Mouse (Mus musculus) embryonic facial prominence, embryonic 14.5 days (tissue): ENCODE results near the gene 6820408C15Rik. TPM values are rescaled to one million over a fixed set of nuclear protein-coding genes. Genes with fewer than 3 reads are reported as not detected.

Experiments used
- ATAC-seq: fragments of 200-750 bp; cut with Nextera tagmentation; 2 replicates; pipeline ENCODE4 v1.8.0; 2017; ENCODE audit warnings: low read depth, moderate number of reproducible peaks, moderate TSS enrichment
- DNase-seq: peaks from one replicate; pipeline ENCODE4 v3.0.0-alpha.2; 2015; ENCODE audit warnings: low spot score
- H3K27ac ChIP-seq: fragments of 300-500 bp; sonication (generic); replicated peaks from 2 replicates; pipeline ENCODE4 v1.5.1; 2014; ENCODE audit warnings: low read depth, mild to moderate bottlenecking, low read length, moderate library complexity
- H3K27me3 ChIP-seq: fragments of 300-500 bp; sonication (generic); replicated peaks from 2 replicates; pipeline ENCODE4 v1.6.1; 2014; ENCODE audit warnings: low read length; ENCODE audit not compliant: control insufficient read depth, insufficient read depth
- H3K36me3 ChIP-seq: fragments of 300-500 bp; sonication (generic); 2 replicates; pipeline ENCODE4 v1.6.1; 2014; ENCODE audit warnings: low read length, mixed read lengths; ENCODE audit not compliant: control insufficient read depth, insufficient read depth
- H3K4me1 ChIP-seq: fragments of 300-500 bp; sonication (generic); 2 replicates; pipeline ENCODE4 v1.6.1; 2014; ENCODE audit warnings: antibody characterized with exemption, low read length; ENCODE audit not compliant: control insufficient read depth, insufficient read depth
- H3K4me2 ChIP-seq: fragments of 300-500 bp; sonication (generic); 2 replicates; pipeline ENCODE4 v1.6.1; 2014; ENCODE audit warnings: low read depth, mild to moderate bottlenecking, low read length, moderate library complexity, mixed read lengths
- H3K4me3 ChIP-seq: fragments of 300-500 bp; sonication (generic); 2 replicates; pipeline ENCODE4 v1.5.1; 2014; ENCODE audit warnings: low read depth, mild to moderate bottlenecking, low read length
- H3K9ac ChIP-seq: fragments of 300-500 bp; sonication (generic); 2 replicates; pipeline ENCODE4 v1.6.1; 2014; ENCODE audit warnings: low read depth, mild to moderate bottlenecking, low read length, moderate library complexity, mixed read lengths
- H3K9me3 ChIP-seq: fragments of 300-500 bp; sonication (generic); 2 replicates; pipeline ENCODE4 v1.6.1; 2016; ENCODE audit warnings: low read length; ENCODE audit not compliant: control insufficient read depth
- WGBS: fragments of 180-500 bp; shearing (Covaris S2); extraction: QIAGEN DNeasy Blood & Tissue Kit; methylation state at CpG from one replicate; pipeline ENCODE4 v1.1.7; 2014; 5-methylcytosine and 5-hydroxymethylcytosine counted together
- polyA plus RNA-seq: library from polyadenylated mRNA; unstranded; fragments of >200 nt; fragmentation: Nextera tagmentation; extraction: Ambion mirVana; gene quantifications from 2 replicates; pipeline ENCODE4 v1.2.1, GENCODE M21; 2014

Gene 6820408C15Rik
- polyA plus RNA-seq, 1 experiment from 2014 or later: 5.1 TPM

DNA sequence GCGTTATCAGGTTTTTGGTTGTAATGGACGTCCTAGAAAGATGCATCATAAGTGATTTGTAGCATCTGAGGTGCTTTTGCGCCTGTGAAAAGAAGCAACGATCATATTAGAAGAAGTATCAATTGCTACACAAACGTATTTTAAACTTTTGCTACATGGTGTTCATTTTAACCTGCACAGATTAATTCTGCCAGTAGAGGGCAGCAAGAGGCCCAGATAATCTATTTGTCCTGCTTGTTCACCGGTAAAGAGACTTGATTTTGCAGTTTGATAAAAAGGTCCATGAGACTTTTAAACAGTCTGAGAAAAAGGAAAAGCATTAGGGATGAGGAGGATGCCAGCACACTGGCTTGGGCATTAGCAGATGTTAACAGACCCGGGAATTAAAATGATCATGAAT lies 55.6 kb downstream of the 6820408C15Rik start:
- Histone ChIP-seq H3K27ac (no peak overlapping the region), H3K4me1 (no peaks in the 10 kb centered on the region), H3K4me2 (no peak overlapping the region), H3K4me3 (no peak overlapping the region), H3K27me3 (no peaks in the 10 kb centered on the region), H3K36me3 (no peaks in the 10 kb centered on the region), H3K9me3 (no peaks in the 10 kb centered on the region), H3K9ac (no peak overlapping the region)
- 28% methylated on average over 7 of the region's 7 CpGs for WGBS
- ATAC-seq (no peak), DNase-seq (peak; percentile 39)

DNA sequence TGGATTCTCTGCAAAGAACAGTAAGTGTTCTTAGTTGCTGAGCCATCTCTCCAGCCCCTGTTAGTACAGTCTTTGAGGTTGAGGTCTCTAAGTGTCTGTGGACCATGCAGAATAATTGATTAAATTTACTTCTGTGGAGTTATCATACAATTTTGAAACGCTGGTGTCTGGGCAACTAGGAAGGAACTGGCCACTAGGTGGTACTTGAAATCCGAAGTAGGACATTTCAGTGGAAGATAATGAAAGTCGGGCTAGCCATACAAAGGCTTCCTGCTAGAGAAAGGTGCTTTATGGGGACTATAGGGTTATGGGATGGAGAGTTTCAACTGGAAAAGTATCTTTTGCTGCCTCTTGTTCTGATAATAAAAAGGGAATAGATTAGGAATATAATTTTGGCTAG lies 57.0 kb downstream of the 6820408C15Rik start:
- WGBS: 27% methylated on average over 3 of the region's 3 CpGs
- Histone ChIP-seq H3K36me3 (no peaks in the 10 kb centered on the region), H3K9ac (no peak overlapping the region), H3K4me3 (no peak overlapping the region), H3K27ac (no peak overlapping the region), H3K9me3 (no peaks in the 10 kb centered on the region), H3K4me2 (no peak overlapping the region), H3K4me1 (no peaks in the 10 kb centered on the region), H3K27me3 (no peaks in the 10 kb centered on the region)
- no peak for DNase-seq
- no peak for ATAC-seq

DNA sequence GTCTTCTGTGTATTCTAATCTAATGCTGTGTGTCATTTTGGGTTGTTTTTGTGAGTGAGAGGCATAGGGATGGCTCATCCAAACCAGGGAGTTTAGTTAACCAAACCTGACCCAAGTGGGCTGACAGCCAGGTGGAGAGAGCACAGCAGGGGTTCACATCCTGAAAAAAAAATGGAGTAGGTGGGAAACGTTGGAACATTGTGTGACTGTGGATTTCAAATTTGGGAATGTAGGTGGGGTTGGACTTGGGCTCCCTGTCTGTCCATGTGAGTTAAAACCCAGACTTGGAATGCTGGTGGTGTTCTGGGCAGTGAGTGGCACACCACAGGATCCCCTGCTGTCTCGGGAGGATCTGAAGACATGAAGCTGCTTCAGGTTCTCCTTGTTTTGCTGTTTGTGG lies 61.4 kb downstream of the 6820408C15Rik start, which contains the start of gene Defb20:
TSS of gene Defb20 (plus strand) at position 301 of the 400 bp plus-strand sequence.
- H3K27ac ChIP-seq: no peak within 1 kb of the TSS
- 54% methylated on average over 2 of the region's 2 CpGs for WGBS

GRCm38 (mm10) chr2:152480881-152481280 lies 65.5 kb downstream of the 6820408C15Rik start:
- H3K4me2 ChIP-seq: no peak overlapping the region
- WGBS: 88% methylated on average over 3 of the region's 3 CpGs
- H3K27me3 ChIP-seq: no peaks in the 10 kb centered on the region
- no peak overlapping the region for H3K9ac ChIP-seq
- no peaks in the 10 kb centered on the region for H3K36me3 ChIP-seq
- ATAC-seq (no peak), DNase-seq (no peak)
- no peaks in the 10 kb centered on the region for H3K9me3 ChIP-seq
- no peaks in the 10 kb centered on the region for H3K4me1 ChIP-seq
- no peak overlapping the region for H3K27ac ChIP-seq
- H3K4me3 ChIP-seq: no peak overlapping the region

More for the DNA sequence above, 61.4 kb downstream of the 6820408C15Rik start, which contains the start of gene Defb20:
- Histone ChIP-seq H3K4me3 (no peak within 1 kb of the TSS), H3K27me3 (no peaks in the 10 kb centered on the region), H3K9ac (no peak within 1 kb of the TSS), H3K36me3 (no peaks in the 10 kb centered on the region), H3K9me3 (no peaks in the 10 kb centered on the region), H3K4me2 (no peak within 1 kb of the TSS), H3K4me1 (no peaks in the 10 kb centered on the region)
- ATAC-seq: no peak
- no peak for DNase-seq

DNA sequence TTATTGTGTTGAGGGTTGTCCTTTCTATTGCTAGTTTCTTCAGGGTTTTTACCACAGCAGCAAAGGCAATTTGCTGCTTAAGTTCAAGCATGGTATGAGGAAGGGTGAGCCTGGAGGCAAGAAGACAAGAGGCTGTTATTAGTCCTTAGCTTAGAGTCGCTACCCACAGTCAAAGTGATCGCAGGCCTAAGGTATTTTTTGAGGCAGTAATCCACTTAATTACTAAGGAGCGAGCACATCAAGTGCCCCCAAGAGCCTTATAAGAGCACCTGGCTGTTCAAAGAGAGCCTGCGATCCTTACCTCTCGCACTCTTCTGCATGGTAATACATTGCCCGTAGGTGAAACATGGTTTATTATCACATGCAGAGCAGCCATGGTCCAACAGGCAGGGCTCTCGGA lies 66.3 kb downstream of the 6820408C15Rik start:
- H3K4me2 ChIP-seq: no peak overlapping the region
- ATAC-seq: no peak
- H3K27ac ChIP-seq: no peak overlapping the region
- no peaks in the 10 kb centered on the region for H3K9me3 ChIP-seq
- H3K27me3 ChIP-seq: no peaks in the 10 kb centered on the region
- no peak for DNase-seq
- H3K36me3 ChIP-seq: no peaks in the 10 kb centered on the region
- WGBS: 80% methylated on average over 7 of the region's 7 CpGs
- no peak overlapping the region for H3K9ac ChIP-seq
- H3K4me1 ChIP-seq: no peaks in the 10 kb centered on the region
- H3K4me3 ChIP-seq: no peak overlapping the region

GRCm38 (mm10) chr2:152487024-152487423 lies 71.6 kb downstream of the 6820408C15Rik start:
- 80% methylated on average over 2 of the region's 2 CpGs for WGBS

GRCm38 (mm10) chr2:152490038-152490437 lies 74.7 kb downstream of the 6820408C15Rik start, which contains the start of gene Defb22:
Gene Defb22 (minus strand): TSS chr2:152490138.
- no peak for DNase-seq

More at GRCm38 (mm10) chr2:152487024-152487423, 71.6 kb downstream of the 6820408C15Rik start:
- Histone ChIP-seq H3K9me3 (no peaks in the 10 kb centered on the region), H3K27me3 (no peaks in the 10 kb centered on the region), H3K27ac (no peak overlapping the region), H3K36me3 (no peaks in the 10 kb centered on the region), H3K4me2 (no peak overlapping the region), H3K9ac (no peak overlapping the region), H3K4me1 (no peaks in the 10 kb centered on the region), H3K4me3 (no peak overlapping the region)
- ATAC-seq: no peak
- no peak for DNase-seq

GRCm38 (mm10) chr2:152493151-152493550 lies 77.8 kb downstream of the 6820408C15Rik start:
- ATAC-seq: no peak
- no peak for DNase-seq
- H3K4me1 ChIP-seq: no peaks in the 10 kb centered on the region
- 80% methylated on average over 6 of the region's 6 CpGs for WGBS
- H3K27me3 ChIP-seq: no peaks in the 10 kb centered on the region
- H3K36me3 ChIP-seq: no peaks in the 10 kb centered on the region
- H3K27ac ChIP-seq: no peak overlapping the region
- H3K4me3 ChIP-seq: no peak overlapping the region
- no peak overlapping the region for H3K4me2 ChIP-seq
- no peak overlapping the region for H3K9ac ChIP-seq
- H3K9me3 ChIP-seq: no peaks in the 10 kb centered on the region

More at GRCm38 (mm10) chr2:152490038-152490437, 74.7 kb downstream of the 6820408C15Rik start, which contains the start of gene Defb22:
- H3K4me2 ChIP-seq: no peak within 1 kb of the TSS
- no peaks in the 10 kb centered on the region for H3K9me3 ChIP-seq
- H3K4me1 ChIP-seq: no peaks in the 10 kb centered on the region
- H3K27me3 ChIP-seq: no peaks in the 10 kb centered on the region
- H3K36me3 ChIP-seq: no peaks in the 10 kb centered on the region
- H3K9ac ChIP-seq: no peak within 1 kb of the TSS
- ATAC-seq: no peak
- H3K4me3 ChIP-seq: no peak within 1 kb of the TSS
- no peak within 1 kb of the TSS for H3K27ac ChIP-seq
